Mouse (Mus musculus) gastrocnemius, adult 2 months (tissue): ENCODE measurements around the gene Fbxo6. TPM values are rescaled to one million over a fixed set of nuclear protein-coding genes. Genes with fewer than 3 reads are reported as not detected.
A peak's percentile ranks its signal among the peaks of the same experiment; 100 is the strongest.
"Not testable (repeated sequence)": the region's sequence is repeated elsewhere in the genome, so short reads cannot be mapped to it uniquely, and the experiment has no call there.

Source experiments
- DNase-seq: peaks from one replicate; pipeline ENCODE4 v3.0.0; 2022
- H3K27ac ChIP-seq: fragments of 200-600 bp; 2 replicates; pipeline ENCODE4 v1.8.1; 2022; ENCODE audit warnings: mild to moderate bottlenecking
- H3K4me3 ChIP-seq: fragments of 200-600 bp; 2 replicates; pipeline ENCODE4 v1.8.1; 2022; ENCODE audit warnings: mild to moderate bottlenecking, moderate library complexity
- CTCF ChIP-seq: fragments of 200-600 bp; IDR thresholded peaks from 2 replicates; pipeline ENCODE4 v1.8.1; 2022; ENCODE audit warnings: antibody characterized with exemption, mild to moderate bottlenecking, moderate library complexity
- intact Hi-C: fragments of 180-260 bp; cut with DNase I; formaldehyde crosslinking; loops from one replicate; pipeline ENCODE4 v1.15.1; 2025
- total RNA-seq, 2 experiments: library from RNA; stranded (reverse); gene quantifications; 2 replicates each; pipeline ENCODE4 v1.2.3; 2021

The Fbxo6 gene
- total RNA-seq, 2 experiments from 2014 or later, result 36.8 to 46.4 TPM

- intact Hi-C loops, result no loop called here
- no peak overlapping the region for H3K4me3 ChIP-seq
- TF ChIP-seq CTCF, result no peak
- no peak for DNase-seq
- no peak overlapping the region for H3K27ac ChIP-seq
Observed at GRCm38 (mm10) chr4:148131497-148132081, 20.4 kb downstream of the Fbxo6 start.

DNA sequence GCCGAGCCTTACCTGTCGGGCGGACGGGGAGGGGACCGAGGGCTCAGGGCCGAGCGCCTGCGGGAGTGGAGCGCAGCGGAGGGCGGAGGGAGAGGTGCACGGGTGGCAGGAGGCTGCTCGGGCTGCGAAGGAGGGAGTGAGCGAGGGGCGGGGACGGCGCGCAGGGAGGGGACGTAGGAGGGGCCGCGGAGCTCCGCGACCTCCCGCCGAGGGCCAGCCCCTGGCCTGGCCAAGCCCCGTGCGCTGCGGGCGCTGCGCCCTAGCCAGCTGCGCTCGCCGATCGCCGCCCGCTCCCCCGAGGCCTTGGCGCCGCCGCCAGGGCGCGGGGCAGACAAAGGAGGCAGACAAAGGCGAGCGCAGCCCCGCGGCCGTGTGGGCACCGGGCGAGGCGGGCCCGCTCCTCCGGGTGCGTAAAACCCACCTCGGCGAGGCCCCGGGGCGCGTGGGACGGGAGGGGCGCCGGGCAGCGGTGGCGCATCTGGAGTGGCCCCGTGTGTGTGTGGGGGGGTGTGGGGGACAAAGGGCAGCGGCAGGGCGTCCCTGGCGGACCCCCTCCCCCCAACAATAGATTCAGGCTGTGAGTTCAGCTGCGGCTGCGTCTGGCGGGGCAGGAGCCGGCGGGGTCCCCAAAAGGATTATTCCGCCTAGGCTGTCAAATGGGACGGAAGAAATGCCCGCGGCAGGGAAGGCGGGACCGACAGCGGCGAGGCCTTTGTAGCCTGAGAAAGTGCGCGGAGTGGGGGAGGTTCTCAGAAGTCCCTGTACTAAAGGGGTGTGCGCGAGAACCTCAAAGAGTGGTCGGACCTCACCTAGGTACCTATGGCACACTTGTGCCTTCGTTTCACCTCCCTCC, 21.2 kb downstream of the Fbxo6 start, which contains the start of gene Draxin:
Gene Draxin, minus strand, starts transcription at position 138 of the 853 bp plus-strand sequence.
- intact Hi-C loops, result no loop called here
- TF ChIP-seq CTCF, result no peak
- H3K4me3 ChIP-seq, result peak within 1 kb of the TSS; percentile 64
- peak; percentile 40 for DNase-seq
- H3K27ac ChIP-seq, result no peak within 1 kb of the TSS

- TF ChIP-seq CTCF, result no peak
- Histone ChIP-seq H3K4me3 (peak within 1 kb of the TSS; percentile 64), H3K27ac (no peak within 1 kb of the TSS)
- DNase-seq, result no peak
- intact Hi-C loops, result no loop called here
Observed at GRCm38 (mm10) chr4:148130133-148130532, 21.8 kb downstream of the Fbxo6 start, which contains the start of gene Mad2l2. TSS of gene Mad2l2 (plus strand) at chr4:148130384.

- TF ChIP-seq CTCF, result no peak
- Histone ChIP-seq H3K4me3 (no peak overlapping the region), H3K27ac (no peak overlapping the region)
- intact Hi-C loops, result no loop called here
- DNase-seq, result no peak
Observed at GRCm38 (mm10) chr4:148128672-148129071, 23.3 kb downstream of the Fbxo6 start.

DNA sequence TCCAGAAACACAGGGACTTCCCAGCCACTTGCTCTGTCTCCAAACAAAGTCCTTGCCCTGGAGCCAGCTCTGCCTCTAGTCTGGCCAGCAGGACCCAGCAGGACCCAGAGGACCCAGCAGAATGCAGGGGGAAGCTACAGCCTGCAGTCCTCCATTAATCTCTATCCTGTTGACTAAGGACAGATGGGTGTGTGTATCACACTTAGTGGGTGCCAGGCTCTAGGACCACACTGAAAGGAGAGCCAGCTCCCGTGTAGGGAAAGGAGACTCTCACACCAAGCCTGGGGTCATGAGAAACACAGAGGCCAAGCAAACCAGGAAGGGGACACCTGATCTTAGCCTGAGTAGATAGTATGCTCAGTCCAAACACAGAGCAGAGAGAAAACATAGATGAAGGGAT, 23.7 kb downstream of the Fbxo6 start:
- Histone ChIP-seq H3K4me3 (no peak overlapping the region), H3K27ac (no peak overlapping the region)
- no peak for TF ChIP-seq CTCF
- DNase-seq, result no peak
- intact Hi-C loops, result no loop called here

- Histone ChIP-seq H3K4me3 (no peak overlapping the region), H3K27ac (no peak overlapping the region)
- intact Hi-C loops, result no loop called here
- TF ChIP-seq CTCF, result no peak
- DNase-seq, result no peak
Observed at GRCm38 (mm10) chr4:148122694-148123066, 29.3 kb downstream of the Fbxo6 start.

- no peak for DNase-seq
- intact Hi-C loops, result no loop called here
- no peak for TF ChIP-seq CTCF
- H3K4me3 ChIP-seq, result no peak overlapping the region
- no peak overlapping the region for H3K27ac ChIP-seq
Observed at GRCm38 (mm10) chr4:148121982-148122693, 29.8 kb downstream of the Fbxo6 start.

GRCm38 (mm10) chr4:148121362-148121761, 30.6 kb downstream of the Fbxo6 start:
- H3K4me3 ChIP-seq, result no peak overlapping the region
- no peak overlapping the region for H3K27ac ChIP-seq
- TF ChIP-seq CTCF, result no peak
- no peak for DNase-seq
- intact Hi-C loops, result no loop called here

- DNase-seq, result no peak
- intact Hi-C loops, result no loop called here
- no peak overlapping the region for H3K27ac ChIP-seq
- no peak for TF ChIP-seq CTCF
- no peak overlapping the region for H3K4me3 ChIP-seq
Observed at GRCm38 (mm10) chr4:148120555-148120954, 31.4 kb downstream of the Fbxo6 start.

GRCm38 (mm10) chr4:148119578-148119977, 32.4 kb downstream of the Fbxo6 start:
- DNase-seq, intact Hi-C loops, H3K4me3 ChIP-seq, H3K27ac ChIP-seq: not testable (repeated sequence)
- TF ChIP-seq CTCF, result peak; percentile 18; the same call in 1 of the 2 replicates

GRCm38 (mm10) chr4:148117392-148117791, 34.5 kb downstream of the Fbxo6 start:
- H3K4me3 ChIP-seq, result no peak overlapping the region
- no peak overlapping the region for H3K27ac ChIP-seq
- TF ChIP-seq CTCF, result peak; percentile 37; the same call in 1 of the 2 replicates
- DNase-seq, result no peak
- intact Hi-C loops, result no loop called here

DNA sequence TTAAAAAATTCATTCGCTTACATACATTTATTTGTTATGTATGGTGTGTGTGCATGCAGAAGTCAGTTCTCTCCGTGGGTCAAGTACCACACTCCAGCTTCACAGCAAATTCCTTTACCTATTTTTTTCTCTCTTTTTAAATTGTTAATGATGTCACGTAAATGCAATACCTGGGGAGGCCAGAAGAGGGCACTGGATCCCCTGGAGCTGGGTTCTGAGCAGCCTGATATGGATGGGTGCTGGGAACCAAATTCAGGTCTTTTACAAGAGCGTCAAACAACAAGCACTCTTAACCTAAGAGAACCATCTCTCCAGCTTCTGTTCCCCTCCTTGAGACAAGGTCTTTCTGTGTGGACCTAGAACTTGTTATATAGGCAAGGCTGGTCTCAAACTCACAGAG, 35.3 kb downstream of the Fbxo6 start:
- no peak for DNase-seq
- Histone ChIP-seq H3K27ac (no peak overlapping the region), H3K4me3 (no peak overlapping the region)
- intact Hi-C loops, result no loop called here
- peak; percentile 20; the same call in 1 of the 2 replicates for TF ChIP-seq CTCF

GRCm38 (mm10) chr4:148115467-148115866, 36.5 kb downstream of the Fbxo6 start:
- no peak overlapping the region for H3K27ac ChIP-seq
- H3K4me3 ChIP-seq, result 0 out of 2 replicates have a peak overlapping the region, but pooled peaks have one; percentile 4
- intact Hi-C loops, result loop anchor here (2.0 kb wide), 1 partner anchor 313 kb away; no protein-coding TSS in a partner anchor
- DNase-seq, result peak; percentile 51
- TF ChIP-seq CTCF, result peak; percentile 55
